Mouse (Mus musculus) cortical plate, adult 2 months (tissue): ENCODE results near the gene Mrap. TPM values are rescaled to one million over a fixed set of nuclear protein-coding genes. Genes with fewer than 3 reads are reported as not detected.

Experiments used
- H3K27ac ChIP-seq: fragments of 200-500 bp; 2 replicates; pipeline ENCODE4 v1.5.1; 2012; ENCODE audit warnings: low read length, control low read depth, inconsistent platforms; ENCODE audit not compliant: insufficient read depth
- H3K4me1 ChIP-seq: fragments of 200-500 bp; 2 replicates; pipeline ENCODE4 v1.6.1; 2011; ENCODE audit warnings: low read length; ENCODE audit not compliant: control insufficient read depth, insufficient read depth
- H3K4me3 ChIP-seq: fragments of 200-500 bp; 2 replicates; pipeline ENCODE4 v1.5.1; 2011; ENCODE audit warnings: mild to moderate bottlenecking, low read length, control low read depth; ENCODE audit not compliant: insufficient read depth
- CTCF ChIP-seq: fragments of 200-500 bp; IDR thresholded peaks from 2 replicates; pipeline ENCODE4 v1.5.1; 2011; ENCODE audit warnings: mild to moderate bottlenecking, control low read depth, low read length; ENCODE audit not compliant: insufficient read depth; ENCODE audit errors: extremely low read depth
- POLR2A ChIP-seq: fragments of 200-500 bp; IDR thresholded peaks from 2 replicates; pipeline ENCODE4 v1.6.1; 2011; ENCODE audit warnings: mild to moderate bottlenecking, low read length, control low read depth; ENCODE audit not compliant: insufficient read depth; ENCODE audit errors: extremely low read depth
- polyA plus RNA-seq: library from polyadenylated mRNA; depleted of rRNA; stranded (reverse); fragments of >200 nt; gene quantifications from 2 replicates; pipeline ENCODE4 v1.2.3, GENCODE M21; 2012; rRNA removed

Gene Mrap
- 0.83 and 1.7 TPM in 2 replicates for polyA plus RNA-seq

GRCm38 (mm10) chr16:90738092-90738956 is at the start of gene Mrap:
Gene Mrap, plus strand, starts transcription at chr16:90738207.
- no peak for TF ChIP-seq POLR2A
- TF ChIP-seq CTCF: no peak
- H3K27ac ChIP-seq: no peak within 1 kb of the TSS
- H3K4me3 ChIP-seq: no peak within 1 kb of the TSS
- H3K4me1 ChIP-seq: no peaks in the 10 kb centered on the region

- TF ChIP-seq POLR2A: no peak
- no peak for TF ChIP-seq CTCF
- Histone ChIP-seq H3K27ac (peak overlapping the region; percentile 47; the same call in 1 of the 2 replicates), H3K4me3 (no peak overlapping the region), H3K4me1 (peaks cover 5% of the 10 kb centered on the region; the same call in 1 of the 2 replicates)
Measured at GRCm38 (mm10) chr16:90692704-90693385, 45.2 kb upstream of the Mrap start.

- no peak overlapping the region for H3K27ac ChIP-seq
- peaks cover 4% of the 10 kb centered on the region; the same call in 1 of the 2 replicates for H3K4me1 ChIP-seq
- TF ChIP-seq CTCF (no peak), POLR2A (no peak)
- no peak overlapping the region for H3K4me3 ChIP-seq
Measured at GRCm38 (mm10) chr16:90693625-90694024, 44.4 kb upstream of the Mrap start.

GRCm38 (mm10) chr16:90694719-90695118 is 43.3 kb upstream of the Mrap start:
- Histone ChIP-seq H3K4me3 (no peak overlapping the region), H3K4me1 (peaks cover 2% of the 10 kb centered on the region; the same call in 1 of the 2 replicates), H3K27ac (no peak overlapping the region)
- no peak for TF ChIP-seq POLR2A
- peak; percentile 42 for TF ChIP-seq CTCF

GRCm38 (mm10) chr16:90695121-90695520 is 42.9 kb upstream of the Mrap start:
- Histone ChIP-seq H3K4me3 (no peak overlapping the region), H3K27ac (no peak overlapping the region), H3K4me1 (peaks cover 2% of the 10 kb centered on the region; the same call in 1 of the 2 replicates)
- TF ChIP-seq POLR2A (no peak), CTCF (no peak)

- Histone ChIP-seq H3K4me3 (no peak overlapping the region), H3K4me1 (peaks cover 2% of the 10 kb centered on the region; the same call in 1 of the 2 replicates), H3K27ac (no peak overlapping the region)
- TF ChIP-seq POLR2A: no peak
- TF ChIP-seq CTCF: no peak
Measured at GRCm38 (mm10) chr16:90696306-90696705, 41.7 kb upstream of the Mrap start.

- no peak for TF ChIP-seq POLR2A
- TF ChIP-seq CTCF: no peak
- Histone ChIP-seq H3K4me1 (peaks cover 2% of the 10 kb centered on the region; the same call in 1 of the 2 replicates), H3K4me3 (no peak overlapping the region), H3K27ac (no peak overlapping the region)
Measured at GRCm38 (mm10) chr16:90699390-90699789, 38.6 kb upstream of the Mrap start.

- TF ChIP-seq CTCF (no peak), POLR2A (no peak)
- Histone ChIP-seq H3K4me3 (no peak overlapping the region), H3K27ac (no peak overlapping the region), H3K4me1 (no peaks in the 10 kb centered on the region)
Measured at GRCm38 (mm10) chr16:90701541-90701940, 36.5 kb upstream of the Mrap start.

GRCm38 (mm10) chr16:90703646-90704045 is 34.4 kb upstream of the Mrap start:
- TF ChIP-seq CTCF (no peak), POLR2A (no peak)
- Histone ChIP-seq H3K4me1 (no peaks in the 10 kb centered on the region), H3K4me3 (no peak overlapping the region), H3K27ac (no peak overlapping the region)

GRCm38 (mm10) chr16:90704161-90704825 is 33.7 kb upstream of the Mrap start:
- TF ChIP-seq CTCF (no peak), POLR2A (no peak)
- Histone ChIP-seq H3K4me1 (0 out of 2 replicates have a peak, but pooled peaks cover 4% of the 10 kb centered on the region), H3K4me3 (no peak overlapping the region), H3K27ac (no peak overlapping the region)
